Mouse (Mus musculus): ENCODE measurements around the gene Phospho2.

Phospho2 gene

GRCm38 (mm10) chr2:69825898-69826297, 36.5 kb downstream of the Phospho2 start:
- no peak for DNase-seq (ENCODE audit: low spot score)

- no peak for DNase-seq (ENCODE audit: low spot score)
Observed at GRCm38 (mm10) chr2:69826380-69826779, 37.0 kb downstream of the Phospho2 start.

DNA sequence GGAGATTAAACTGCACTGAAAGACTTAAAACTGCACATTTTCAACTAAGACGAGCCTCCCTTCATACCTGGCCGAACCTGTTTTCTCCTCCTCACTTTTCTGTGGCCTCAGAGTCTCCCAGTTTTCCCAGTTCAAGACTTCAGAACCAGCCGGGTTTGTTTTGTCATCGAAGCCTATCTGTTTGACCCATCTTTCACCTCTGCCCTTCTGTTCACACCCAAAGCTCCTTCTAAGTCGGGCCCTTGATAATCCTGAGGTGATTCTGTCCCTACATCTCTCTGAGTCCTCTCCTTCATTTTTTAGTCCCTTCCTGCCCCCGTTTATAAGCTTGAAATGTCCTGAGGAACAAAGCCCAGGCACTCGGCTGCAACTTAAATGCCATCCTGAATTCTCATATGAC, 38.6 kb downstream of the Phospho2 start:
- DNase-seq (ENCODE audit: low spot score): peak; percentile 31

DNA sequence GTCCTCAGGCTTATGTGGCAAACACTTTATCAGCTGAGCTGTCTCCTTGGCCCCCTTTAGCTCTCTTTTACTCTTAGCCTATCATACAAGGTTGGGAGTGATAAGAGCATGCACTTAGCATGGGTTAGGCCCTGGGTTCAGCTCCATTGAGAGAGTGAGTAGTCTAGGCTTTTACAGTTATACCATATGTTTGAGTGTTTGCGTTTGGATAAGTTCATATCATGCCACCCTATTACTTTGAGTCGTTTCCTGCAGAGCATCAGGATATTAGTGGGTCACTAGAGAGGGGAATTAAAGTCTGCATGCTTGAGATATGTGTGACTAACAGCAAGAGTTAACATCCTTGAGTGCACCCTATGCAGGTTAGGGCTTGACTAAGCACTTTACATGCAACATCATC, 40.3 kb downstream of the Phospho2 start:
- DNase-seq (ENCODE audit: low spot score): no peak

DNA sequence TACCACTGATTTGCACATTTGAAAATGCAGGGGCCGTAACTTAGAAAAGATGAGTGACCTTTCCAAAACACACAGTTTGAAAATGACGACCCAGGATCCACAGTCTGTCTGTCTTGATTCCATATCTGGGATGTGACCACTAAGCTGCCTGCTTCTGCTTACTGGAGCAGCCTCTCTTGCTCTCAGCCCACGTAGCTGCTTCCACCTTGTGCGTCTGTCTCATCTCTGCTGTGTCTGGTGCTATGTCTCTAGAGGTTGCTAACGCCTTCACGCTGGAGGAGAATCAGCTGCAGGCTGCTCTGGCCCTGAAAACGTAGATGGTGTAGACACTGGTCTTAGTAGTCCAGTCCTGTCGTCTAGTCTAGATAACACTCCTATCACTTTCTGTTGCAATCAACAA, 40.7 kb downstream of the Phospho2 start:
- no peak for DNase-seq (ENCODE audit: low spot score)

- DNase-seq (ENCODE audit: low spot score): no peak
Observed at GRCm38 (mm10) chr2:69837244-69837967, 48.0 kb downstream of the Phospho2 start.

GRCm38 (mm10) chr2:69837996-69838395, 48.6 kb downstream of the Phospho2 start:
- no peak for DNase-seq (ENCODE audit: low spot score)

DNA sequence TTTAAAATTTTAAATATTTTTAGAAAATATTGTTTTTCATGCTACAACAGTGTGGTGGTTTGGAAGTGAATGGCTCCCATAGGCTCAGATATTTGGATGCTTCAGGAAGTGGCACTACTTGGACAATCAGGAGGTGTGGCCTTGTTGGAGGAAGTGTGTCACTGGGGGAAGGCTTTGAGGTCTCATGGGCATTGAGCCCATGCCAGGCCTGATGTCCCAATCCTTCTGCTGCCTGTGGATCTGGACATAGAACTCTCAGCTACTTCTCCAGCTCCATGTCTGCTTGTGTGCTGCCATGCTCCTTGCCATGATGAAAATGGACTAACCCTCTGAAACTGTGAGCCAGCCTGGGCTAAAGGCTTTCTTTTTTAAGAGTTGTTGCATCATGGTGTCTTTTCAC, 49.3 kb downstream of the Phospho2 start:
- DNase-seq (ENCODE audit: low spot score): no peak

DNA sequence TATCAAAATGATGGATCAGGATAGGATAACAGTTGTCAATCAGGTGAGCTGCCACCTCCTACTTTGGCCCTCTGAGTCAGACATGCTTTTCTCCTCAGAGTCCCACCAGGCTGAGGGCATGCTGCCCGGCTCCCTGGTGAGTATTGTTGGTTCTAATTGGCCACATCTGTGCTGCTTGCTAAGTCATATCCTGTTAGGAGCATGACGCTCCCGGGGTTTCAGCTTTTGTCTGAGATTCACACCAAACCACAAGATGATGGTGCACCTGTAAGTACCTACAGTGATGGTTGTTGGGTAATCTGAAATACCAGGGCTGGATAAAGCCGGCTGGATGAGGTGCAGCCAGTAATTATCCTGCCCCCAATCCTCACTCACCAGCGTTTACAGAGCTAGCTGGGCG, 50.8 kb downstream of the Phospho2 start:
- DNase-seq (ENCODE audit: low spot score): no peak

DNA sequence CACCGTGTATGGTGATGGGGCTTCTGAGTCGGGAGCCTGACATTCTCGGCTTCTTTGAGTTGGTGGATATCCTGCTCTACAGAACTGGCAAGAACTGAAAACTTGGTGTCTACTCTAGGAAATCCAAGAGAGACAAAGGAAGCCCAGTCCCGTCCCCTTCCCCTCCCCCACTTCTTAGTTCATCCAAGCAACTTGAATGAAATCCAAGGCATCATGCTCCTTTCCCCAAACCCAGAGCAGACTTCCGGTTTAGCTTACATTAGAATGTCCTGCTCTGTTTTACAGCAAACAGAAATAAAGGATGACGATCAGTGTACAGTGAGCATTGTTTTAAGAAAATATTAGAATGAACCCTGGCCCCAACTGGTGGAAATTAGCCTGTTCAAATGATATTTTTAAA, 59.8 kb downstream of the Phospho2 start:
- DNase-seq (ENCODE audit: low spot score): no peak

Data from urinary bladder, postnatal 14 days (tissue).